Mouse (Mus musculus): ENCODE measurements around the gene Neu2. TPM values are rescaled to one million over a fixed set of nuclear protein-coding genes. Genes with fewer than 3 reads are reported as not detected.

The Neu2 gene
- polyA plus RNA-seq, 1 experiment, result 0.67 TPM

- Histone ChIP-seq H3K4me3 (ENCODE audit: insufficient read depth, low read depth, low read length) (peak within 1 kb of the TSS; percentile 78), H3K27ac (replicated peaks; ENCODE audit: low read depth, low read length) (peak within 1 kb of the TSS; percentile 89), H3K4me1 (ENCODE audit: control insufficient read depth, insufficient read depth, insufficient read length, low read length) (peaks cover 10% of the 10 kb centered on the region)
These were observed 110.6 kb downstream of the Neu2 start, which contains the start of gene Inpp5d for GRCm38 (mm10) chr1:87620211-87620668. Inpp5d (plus strand) TSS chr1:87620312.

DNA sequence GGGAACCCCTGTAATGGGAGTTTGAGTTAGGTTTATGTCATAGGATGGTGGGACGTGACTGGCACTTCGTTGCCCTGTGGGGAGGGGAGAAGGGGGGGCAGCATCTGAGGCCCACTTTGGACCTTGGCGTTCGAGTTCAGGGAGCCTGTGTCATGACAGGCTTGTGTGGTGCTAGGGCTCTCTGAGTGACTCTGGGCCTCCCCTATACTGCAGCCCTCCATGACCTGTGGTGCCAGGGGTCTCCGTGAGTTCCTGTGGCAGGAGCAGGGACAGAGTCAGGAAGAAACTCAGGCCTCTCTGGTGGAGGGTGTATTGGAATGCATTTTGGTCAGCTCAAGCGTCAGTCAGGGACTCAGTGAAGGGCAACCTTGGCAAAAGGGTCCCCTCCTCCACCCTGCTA is 111.0 kb downstream of the Neu2 start:
- H3K4me1 ChIP-seq (ENCODE audit: control insufficient read depth, insufficient read depth, insufficient read length, low read length), result peaks cover 10% of the 10 kb centered on the region
- H3K27ac ChIP-seq (replicated peaks; ENCODE audit: low read depth, low read length), result peak overlapping the region; percentile 89
- peak overlapping the region; percentile 78 for H3K4me3 ChIP-seq (ENCODE audit: insufficient read depth, low read depth, low read length)

- Histone ChIP-seq H3K4me1 (ENCODE audit: control insufficient read depth, insufficient read depth, insufficient read length, low read length) (peaks cover 10% of the 10 kb centered on the region), H3K27ac (replicated peaks; ENCODE audit: low read depth, low read length) (peak overlapping the region; percentile 89), H3K4me3 (ENCODE audit: insufficient read depth, low read depth, low read length) (peak overlapping the region; percentile 78)
These were observed 111.6 kb downstream of the Neu2 start for GRCm38 (mm10) chr1:87621146-87621857.

DNA sequence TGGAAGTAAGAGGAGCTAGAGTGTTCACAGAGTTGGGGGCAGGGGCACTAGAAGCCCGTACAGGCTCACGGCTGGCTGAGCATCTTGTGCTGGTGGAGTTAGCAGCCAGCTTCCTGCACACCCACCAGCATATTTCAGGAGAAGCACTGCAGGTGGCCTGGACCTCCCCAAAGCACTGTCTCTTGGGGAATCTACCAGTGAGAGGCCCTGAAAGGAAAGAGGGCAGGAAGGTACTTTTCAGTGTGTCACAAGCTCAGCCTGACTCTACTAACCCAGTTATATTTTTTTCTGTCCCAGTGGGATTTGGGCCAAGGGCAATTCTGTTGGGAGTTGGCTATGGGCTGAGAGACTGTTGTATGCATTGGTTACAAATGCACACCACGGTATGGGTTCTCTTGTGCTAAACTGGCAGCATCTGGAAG is 112.2 kb downstream of the Neu2 start:
- H3K4me3 ChIP-seq (ENCODE audit: insufficient read depth, low read depth, low read length), result peak overlapping the region; percentile 78

DNA sequence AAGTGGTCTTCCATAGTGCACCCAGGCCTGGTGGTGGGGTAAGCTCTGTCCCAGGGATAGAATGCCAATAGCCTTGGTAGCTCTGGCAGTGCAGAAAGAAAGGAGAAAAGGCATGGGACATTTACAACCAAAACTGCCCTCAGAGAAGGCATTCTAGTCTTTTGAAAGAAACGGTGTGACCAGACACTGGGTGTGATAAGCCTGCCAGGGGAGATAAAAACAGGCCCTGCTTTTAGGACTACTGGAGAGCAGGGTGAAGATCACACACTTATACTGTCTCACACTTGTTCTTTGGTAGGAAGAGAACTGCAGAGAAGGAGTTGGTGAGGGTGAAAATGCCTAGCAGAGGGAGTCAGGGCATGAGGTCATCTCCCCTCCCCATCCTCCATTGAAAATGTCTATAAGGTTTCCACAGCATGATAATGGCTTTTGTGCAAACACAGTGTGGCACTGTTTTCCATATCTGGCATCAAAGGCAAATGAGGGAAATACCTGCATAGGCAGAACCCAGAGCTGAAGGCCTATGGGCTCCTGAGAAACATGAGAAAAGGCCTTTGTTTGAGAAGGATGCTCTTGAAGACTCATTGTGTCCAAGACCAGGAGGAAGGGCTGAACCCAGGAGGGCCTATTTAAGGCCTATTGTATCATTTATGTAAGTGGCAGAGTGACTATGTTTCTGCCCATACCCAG is 114.4 kb downstream of the Neu2 start:
- H3K4me1 ChIP-seq (ENCODE audit: control insufficient read depth, insufficient read depth, insufficient read length, low read length), result peaks cover 15% of the 10 kb centered on the region
- H3K4me3 ChIP-seq (ENCODE audit: insufficient read depth, low read depth, low read length), result no peak overlapping the region
- H3K27ac ChIP-seq (replicated peaks; ENCODE audit: low read depth, low read length), result no peak overlapping the region; the same call in 1 of the 2 replicates

More for the DNA sequence above, 112.2 kb downstream of the Neu2 start:
- H3K27ac ChIP-seq (replicated peaks; ENCODE audit: low read depth, low read length), result peak overlapping the region; percentile 89
- peaks cover 12% of the 10 kb centered on the region for H3K4me1 ChIP-seq (ENCODE audit: control insufficient read depth, insufficient read depth, insufficient read length, low read length)

- peak overlapping the region; percentile 58 for H3K27ac ChIP-seq (replicated peaks; ENCODE audit: low read depth, low read length)
- peaks cover 16% of the 10 kb centered on the region for H3K4me1 ChIP-seq (ENCODE audit: control insufficient read depth, insufficient read depth, insufficient read length, low read length)
- no peak overlapping the region for H3K4me3 ChIP-seq (ENCODE audit: insufficient read depth, low read depth, low read length)
These were observed 115.1 kb downstream of the Neu2 start for GRCm38 (mm10) chr1:87624826-87625225.

GRCm38 (mm10) chr1:87625254-87626025 is 115.8 kb downstream of the Neu2 start:
- H3K4me3 ChIP-seq (ENCODE audit: insufficient read depth, low read depth, low read length), result no peak overlapping the region
- peak overlapping the region; percentile 80 for H3K27ac ChIP-seq (replicated peaks; ENCODE audit: low read depth, low read length)
- peaks cover 15% of the 10 kb centered on the region for H3K4me1 ChIP-seq (ENCODE audit: control insufficient read depth, insufficient read depth, insufficient read length, low read length)

GRCm38 (mm10) chr1:87626344-87626743 is 116.7 kb downstream of the Neu2 start:
- Histone ChIP-seq H3K4me1 (ENCODE audit: control insufficient read depth, insufficient read depth, insufficient read length, low read length) (peaks cover 15% of the 10 kb centered on the region), H3K27ac (replicated peaks; ENCODE audit: low read depth, low read length) (peak overlapping the region; percentile 77)

GRCm38 (mm10) chr1:87628085-87628484 is 118.4 kb downstream of the Neu2 start:
- H3K27ac ChIP-seq (replicated peaks; ENCODE audit: low read depth, low read length), result no peak overlapping the region
- H3K4me3 ChIP-seq (ENCODE audit: insufficient read depth, low read depth, low read length), result no peak overlapping the region
- peaks cover 11% of the 10 kb centered on the region; the same call in 1 of the 2 replicates for H3K4me1 ChIP-seq (ENCODE audit: control insufficient read depth, insufficient read depth, insufficient read length, low read length)

More at GRCm38 (mm10) chr1:87626344-87626743, 116.7 kb downstream of the Neu2 start:
- no peak overlapping the region for H3K4me3 ChIP-seq (ENCODE audit: insufficient read depth, low read depth, low read length)

GRCm38 (mm10) chr1:87631584-87631983 is 121.9 kb downstream of the Neu2 start:
- Histone ChIP-seq H3K4me1 (ENCODE audit: control insufficient read depth, insufficient read depth, insufficient read length, low read length) (peaks cover 9% of the 10 kb centered on the region; the same call in 1 of the 2 replicates), H3K27ac (replicated peaks; ENCODE audit: low read depth, low read length) (no peak overlapping the region), H3K4me3 (ENCODE audit: insufficient read depth, low read depth, low read length) (no peak overlapping the region)

- H3K4me3 ChIP-seq (ENCODE audit: insufficient read depth, low read depth, low read length), result no peak overlapping the region
- peaks cover 4% of the 10 kb centered on the region; the same call in 1 of the 2 replicates for H3K4me1 ChIP-seq (ENCODE audit: control insufficient read depth, insufficient read depth, insufficient read length, low read length)
- no peak overlapping the region for H3K27ac ChIP-seq (replicated peaks; ENCODE audit: low read depth, low read length)
These were observed 122.5 kb downstream of the Neu2 start for GRCm38 (mm10) chr1:87632163-87632562.

DNA sequence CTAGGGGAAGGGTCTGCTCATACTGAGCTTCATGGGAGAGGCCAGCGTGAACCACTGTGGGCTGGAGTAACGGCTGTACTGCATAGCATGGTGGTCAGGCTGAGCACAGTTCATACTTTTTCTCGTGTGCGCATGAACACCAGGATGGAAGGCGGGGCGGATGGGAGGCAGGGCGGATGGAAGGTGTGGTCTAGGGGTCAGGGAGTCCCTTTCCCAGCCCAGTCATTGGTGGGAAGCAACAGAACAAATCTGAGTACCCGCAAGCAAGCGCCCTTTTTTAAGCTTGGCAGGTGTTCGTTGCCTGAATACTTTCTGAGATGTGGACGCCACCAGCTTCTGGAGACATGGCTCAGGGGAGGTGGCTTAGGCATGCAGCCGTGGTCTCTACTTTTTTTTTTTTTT is 127.0 kb downstream of the Neu2 start:
- peaks cover 10% of the 10 kb centered on the region for H3K4me1 ChIP-seq (ENCODE audit: control insufficient read depth, insufficient read depth, insufficient read length, low read length)
- H3K4me3 ChIP-seq (ENCODE audit: insufficient read depth, low read depth, low read length), result no peak overlapping the region
- peak overlapping the region; percentile 8; the same call in 1 of the 2 replicates for H3K27ac ChIP-seq (replicated peaks; ENCODE audit: low read depth, low read length)

GRCm38 (mm10) chr1:87637121-87637877 is 127.6 kb downstream of the Neu2 start:
- H3K4me3 ChIP-seq (ENCODE audit: insufficient read depth, low read depth, low read length), result no peak overlapping the region
- peaks cover 12% of the 10 kb centered on the region for H3K4me1 ChIP-seq (ENCODE audit: control insufficient read depth, insufficient read depth, insufficient read length, low read length)
- peak overlapping the region; percentile 36; the same call in 1 of the 2 replicates for H3K27ac ChIP-seq (replicated peaks; ENCODE audit: low read depth, low read length)

DNA sequence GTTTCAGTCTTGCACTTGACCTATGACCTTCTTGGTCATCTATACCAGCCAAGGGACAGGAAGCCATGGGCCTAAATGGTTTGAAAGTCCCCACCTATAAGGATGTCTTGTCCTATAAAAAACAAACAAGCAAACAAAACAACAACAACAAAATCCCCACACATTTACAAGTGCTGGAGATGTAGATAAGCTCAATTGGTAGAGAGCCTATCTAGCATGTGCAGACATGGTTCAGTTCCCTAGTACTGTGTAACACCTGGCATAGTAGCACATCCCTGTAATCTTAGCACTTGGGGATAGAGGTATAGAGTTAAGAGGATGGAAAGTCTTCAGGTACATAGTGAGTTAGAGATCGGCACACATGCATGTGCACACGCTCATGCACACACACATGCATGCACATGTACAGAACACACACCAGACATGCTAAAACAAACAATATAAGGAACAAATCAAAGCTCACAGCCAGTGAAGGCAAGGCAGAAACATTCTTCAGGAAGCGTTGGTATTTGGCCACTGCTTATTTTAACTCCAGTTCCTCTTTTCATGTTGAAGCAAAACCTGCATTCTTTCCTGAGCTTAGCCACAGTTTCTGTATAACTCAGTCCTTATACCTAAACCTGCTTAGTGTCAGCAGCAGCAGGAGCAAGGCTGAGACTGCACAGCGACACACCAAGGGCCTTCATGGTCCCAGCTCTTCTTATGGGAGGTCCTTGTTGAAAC is 128.3 kb downstream of the Neu2 start:
- peak overlapping the region; percentile 60 for H3K27ac ChIP-seq (replicated peaks; ENCODE audit: low read depth, low read length)
- peaks cover 12% of the 10 kb centered on the region for H3K4me1 ChIP-seq (ENCODE audit: control insufficient read depth, insufficient read depth, insufficient read length, low read length)
- no peak overlapping the region for H3K4me3 ChIP-seq (ENCODE audit: insufficient read depth, low read depth, low read length)

All from brown adipose tissue, adult 24 weeks (tissue).